Mouse (Mus musculus) MEL (cell line): Measurements from ENCODE around the gene Igsf8. TPM values are rescaled to one million over a fixed set of nuclear protein-coding genes. Genes with fewer than 3 reads are reported as not detected.

Experiments used
- DNase-seq: peaks from one replicate; pipeline ENCODE4 v3.0.0; 2011; ENCODE audit warnings: low read depth, low spot score
- H3K27ac ChIP-seq: 2 replicates; pipeline ENCODE4 v1.5.1; 2012; ENCODE audit warnings: low read depth, mild to moderate bottlenecking, control low read depth, low read length, moderate library complexity; ENCODE audit not compliant: control insufficient read depth
- H3K27me3 ChIP-seq, 2 experiments: fragments of 150-350 bp in 1 of 2; sonication (generic) in 1 of 2; 2 replicates each; pipeline ENCODE4 v1.6.1; 2012; ENCODE audit warnings: low read length in 2 of 2, mild to moderate bottlenecking in 2 of 2, improper control_type of control experiment in 1 of 2, moderate library complexity in 1 of 2; ENCODE audit not compliant: insufficient read depth in 2 of 2, control insufficient read depth in 1 of 2
- H3K36me3 ChIP-seq, 2 experiments: 2 replicates each; pipeline ENCODE4 v1.6.1; 2012 to 2014; ENCODE audit warnings: low read length in 2 of 2, improper control_type of control experiment in 1 of 2, inconsistent platforms in 1 of 2, mild to moderate bottlenecking in 1 of 2; ENCODE audit not compliant: insufficient read depth in 2 of 2, control insufficient read depth in 1 of 2
- H3K4me1 ChIP-seq, 2 experiments: fragments of 150-350 bp in 1 of 2; sonication (generic) in 1 of 2; 2 replicates each; pipeline ENCODE4 v1.6.1; 2012; ENCODE audit warnings: low read length in 2 of 2, improper control_type of control experiment in 1 of 2, mild to moderate bottlenecking in 1 of 2; ENCODE audit not compliant: insufficient read depth in 2 of 2, control insufficient read depth in 1 of 2
- H3K4me3 ChIP-seq, 2 experiments: fragments of 150-350 bp in 1 of 2; sonication (generic) in 1 of 2; 2 replicates each; pipeline ENCODE4 v1.5.1; 2012; ENCODE audit warnings: low read depth in 2 of 2, low read length in 2 of 2, mild to moderate bottlenecking in 2 of 2, moderate library complexity in 2 of 2, control low read depth in 1 of 2, improper control_type of control experiment in 1 of 2; ENCODE audit not compliant: control insufficient read depth in 1 of 2, insufficient read depth in 1 of 2
- H3K79me2 ChIP-seq: 2 replicates; pipeline ENCODE4 v1.6.1; 2012; ENCODE audit warnings: mild to moderate bottlenecking, low read length, moderate library complexity; ENCODE audit not compliant: control insufficient read depth, poor library complexity, insufficient read depth
- H3K9ac ChIP-seq: 2 replicates; pipeline ENCODE4 v1.6.1; 2012; ENCODE audit warnings: low read depth, mild to moderate bottlenecking, control low read depth, low read length, moderate library complexity; ENCODE audit not compliant: control insufficient read depth, poor library complexity, severe bottlenecking
- H3K9me3 ChIP-seq: fragments of 150-350 bp; sonication (generic); replicated peaks from 2 replicates; pipeline ENCODE4 v1.6.1; 2012; ENCODE audit warnings: mild to moderate bottlenecking, low read length, improper control_type of control experiment, moderate library complexity; ENCODE audit not compliant: insufficient read depth
- BHLHE40 ChIP-seq: IDR thresholded peaks from 2 replicates; pipeline ENCODE4 v1.6.1; 2012; ENCODE audit warnings: low read depth, mild to moderate bottlenecking, inconsistent platforms, low read length, improper control_type of control experiment, borderline replicate concordance
- CHD1 ChIP-seq: IDR thresholded peaks from 2 replicates; pipeline ENCODE4 v1.6.1; 2012; ENCODE audit warnings: low read depth, mild to moderate bottlenecking, inconsistent platforms, low read length, improper control_type of control experiment
- CHD2 ChIP-seq: IDR thresholded peaks from 2 replicates; pipeline ENCODE4 v1.6.1; 2011; ENCODE audit warnings: low read length, improper control_type of control experiment
- CTCF ChIP-seq, 3 experiments: IDR thresholded peaks in 2 of 3; conservative IDR thresholded peaks in 1 of 3; 2 replicates each; pipeline ENCODE4 v1.5.1; 2011 to 2012; ENCODE audit warnings: low read length in 3 of 3, low read depth in 2 of 3, mild to moderate bottlenecking in 2 of 3, improper control_type of control experiment in 1 of 3, inconsistent platforms in 1 of 3, mixed read lengths in 1 of 3, moderate library complexity in 1 of 3; ENCODE audit not compliant: control insufficient read depth in 1 of 3, insufficient read depth in 1 of 3, poor library complexity in 1 of 3, severe bottlenecking in 1 of 3
- E2F4 ChIP-seq: IDR thresholded peaks from 2 replicates; pipeline ENCODE4 v1.6.1; 2011; ENCODE audit warnings: low read depth, low read length, improper control_type of control experiment, borderline replicate concordance
- ELF1 ChIP-seq: IDR thresholded peaks from 2 replicates; pipeline ENCODE4 v1.6.1; 2014; ENCODE audit warnings: low read depth, mild to moderate bottlenecking, inconsistent platforms, low read length, improper control_type of control experiment, moderate library complexity
- EP300 ChIP-seq, 2 experiments: IDR thresholded peaks; 2 replicates each; pipeline ENCODE4 v1.6.1; 2011; ENCODE audit warnings: improper control_type of control experiment in 2 of 2, low read length in 2 of 2, low read depth in 1 of 2, mild to moderate bottlenecking in 1 of 2
- ETS1 ChIP-seq: IDR thresholded peaks from 2 replicates; pipeline ENCODE4 v1.6.1; 2012; ENCODE audit warnings: low read depth, mild to moderate bottlenecking, inconsistent platforms, low read length, improper control_type of control experiment, moderate library complexity
- GABPA ChIP-seq: IDR thresholded peaks from 2 replicates; pipeline ENCODE4 v1.6.1; 2012; ENCODE audit warnings: low read depth, mild to moderate bottlenecking, inconsistent platforms, low read length, improper control_type of control experiment, moderate library complexity
- GATA1 ChIP-seq: IDR thresholded peaks from 2 replicates; pipeline ENCODE4 v1.6.1; 2011; ENCODE audit warnings: low read depth, low read length, improper control_type of control experiment
- HCFC1 ChIP-seq: IDR thresholded peaks from 2 replicates; pipeline ENCODE4 v1.6.1; 2012; ENCODE audit warnings: low read depth, mild to moderate bottlenecking, inconsistent platforms, low read length, improper control_type of control experiment, moderate library complexity
- JUND ChIP-seq: IDR thresholded peaks from 2 replicates; pipeline ENCODE4 v1.6.1; 2011; ENCODE audit warnings: low read depth, mild to moderate bottlenecking, improper control_type of control experiment, low read length
- KAT2A ChIP-seq: conservative IDR thresholded peaks from 2 replicates; pipeline ENCODE4 v1.6.1; 2012; ENCODE audit warnings: low read depth, low read length, improper control_type of control experiment, inconsistent platforms
- MAFK ChIP-seq: IDR thresholded peaks from 2 replicates; pipeline ENCODE4 v1.6.1; 2011; ENCODE audit warnings: low read depth, mild to moderate bottlenecking, low read length, improper control_type of control experiment, borderline replicate concordance
- MAX ChIP-seq: IDR thresholded peaks from 2 replicates; pipeline ENCODE4 v1.6.1; 2011; ENCODE audit warnings: low read length, improper control_type of control experiment
- MAZ ChIP-seq: IDR thresholded peaks from 2 replicates; pipeline ENCODE4 v1.6.1; 2012; ENCODE audit warnings: low read depth, mild to moderate bottlenecking, inconsistent platforms, low read length, improper control_type of control experiment
- MEF2A ChIP-seq: IDR thresholded peaks from 2 replicates; pipeline ENCODE4 v1.6.1; 2014; ENCODE audit warnings: low read depth, mild to moderate bottlenecking, inconsistent platforms, low read length, improper control_type of control experiment; ENCODE audit not compliant: poor library complexity, insufficient replicate concordance, severe bottlenecking; ENCODE audit errors: extremely low read depth
- MYB ChIP-seq: IDR thresholded peaks from 2 replicates; pipeline ENCODE4 v1.6.1; 2011; ENCODE audit warnings: mild to moderate bottlenecking, low read depth, low read length, improper control_type of control experiment
- MYC ChIP-seq: IDR thresholded peaks from 2 replicates; pipeline ENCODE4 v1.6.1; 2011; ENCODE audit warnings: low read depth, mild to moderate bottlenecking, low read length, improper control_type of control experiment, moderate library complexity
- NELFE ChIP-seq: IDR thresholded peaks from 2 replicates; pipeline ENCODE4 v1.6.1; 2011; ENCODE audit warnings: low read depth, low read length, improper control_type of control experiment
- NRF1 ChIP-seq: IDR thresholded peaks from 2 replicates; pipeline ENCODE4 v1.6.1; 2014; ENCODE audit warnings: low read depth, mild to moderate bottlenecking, inconsistent platforms, low read length, improper control_type of control experiment, moderate library complexity; ENCODE audit not compliant: poor library complexity, insufficient read depth, severe bottlenecking
- POLR2A ChIP-seq, 2 experiments: IDR thresholded peaks; 2 replicates each; pipeline ENCODE4 v1.6.1; 2011 to 2012; ENCODE audit warnings: low read length in 2 of 2, mild to moderate bottlenecking in 2 of 2, control low read depth in 1 of 2, improper control_type of control experiment in 1 of 2, low read depth in 1 of 2, moderate library complexity in 1 of 2; ENCODE audit not compliant: control insufficient read depth in 1 of 2, insufficient read depth in 1 of 2, poor library complexity in 1 of 2
- POLR2AphosphoS2 ChIP-seq: IDR thresholded peaks from 2 replicates; pipeline ENCODE4 v1.6.1; 2011; ENCODE audit warnings: low read length, improper control_type of control experiment
- POLR2AphosphoS5 ChIP-seq: IDR thresholded peaks from 2 replicates; pipeline ENCODE4 v1.6.1; 2012; ENCODE audit warnings: low read depth, borderline replicate concordance, mild to moderate bottlenecking, inconsistent platforms, low read length, moderate library complexity, mixed read lengths
- RAD21 ChIP-seq: IDR thresholded peaks from 2 replicates; pipeline ENCODE4 v1.6.1; 2011; ENCODE audit warnings: mild to moderate bottlenecking, low read depth, low read length, improper control_type of control experiment
- RCOR1 ChIP-seq: IDR thresholded peaks from 2 replicates; pipeline ENCODE4 v1.6.1; 2012; ENCODE audit warnings: low read depth, mild to moderate bottlenecking, inconsistent platforms, low read length, improper control_type of control experiment
- SIN3A ChIP-seq: IDR thresholded peaks from 2 replicates; pipeline ENCODE4 v1.6.1; 2012; ENCODE audit warnings: low read length, improper control_type of control experiment, inconsistent platforms
- SMC3 ChIP-seq: IDR thresholded peaks from 2 replicates; pipeline ENCODE4 v1.6.1; 2011; ENCODE audit warnings: low read depth, low read length, improper control_type of control experiment
- TAL1 ChIP-seq: IDR thresholded peaks from 2 replicates; pipeline ENCODE4 v1.6.1; 2012; ENCODE audit warnings: mild to moderate bottlenecking, inconsistent platforms, low read length, moderate library complexity, mixed read lengths
- TBP ChIP-seq: IDR thresholded peaks from 2 replicates; pipeline ENCODE4 v1.8.0; 2011; ENCODE audit warnings: low read depth, low read length, improper control_type of control experiment
- TCF12 ChIP-seq: IDR thresholded peaks from 2 replicates; pipeline ENCODE4 v1.6.1; 2014; ENCODE audit warnings: low read depth, mild to moderate bottlenecking, inconsistent platforms, low read length, improper control_type of control experiment, moderate library complexity
- UBTF ChIP-seq: IDR thresholded peaks from 2 replicates; pipeline ENCODE4 v1.6.1; 2012; ENCODE audit warnings: low read depth, mild to moderate bottlenecking, inconsistent platforms, low read length, improper control_type of control experiment, moderate library complexity, borderline replicate concordance; ENCODE audit not compliant: insufficient read depth
- USF1 ChIP-seq: IDR thresholded peaks from 2 replicates; pipeline ENCODE4 v1.6.1; 2014; ENCODE audit warnings: low read depth, mild to moderate bottlenecking, inconsistent platforms, low read length, improper control_type of control experiment, moderate library complexity
- USF2 ChIP-seq, 2 experiments: IDR thresholded peaks; 2 replicates each; pipeline ENCODE4 v1.6.1; 2011 to 2012; ENCODE audit warnings: improper control_type of control experiment in 2 of 2, low read length in 2 of 2, borderline replicate concordance in 1 of 2, inconsistent platforms in 1 of 2, low read depth in 1 of 2, mild to moderate bottlenecking in 1 of 2; ENCODE audit not compliant: insufficient read depth in 1 of 2
- ZC3H11A ChIP-seq: IDR thresholded peaks from 2 replicates; pipeline ENCODE4 v1.6.1; 2012; ENCODE audit warnings: low read depth, mild to moderate bottlenecking, inconsistent platforms, low read length, improper control_type of control experiment
- ZKSCAN1 ChIP-seq: IDR thresholded peaks from 2 replicates; pipeline ENCODE4 v1.6.1; 2012; ENCODE audit warnings: low read depth, mild to moderate bottlenecking, inconsistent platforms, low read length, improper control_type of control experiment, moderate library complexity
- ZMIZ1 ChIP-seq: IDR thresholded peaks from 2 replicates; pipeline ENCODE4 v1.6.1; 2012; ENCODE audit warnings: low read depth, mild to moderate bottlenecking, inconsistent platforms, low read length, improper control_type of control experiment, moderate library complexity
- ZNF384 ChIP-seq: IDR thresholded peaks from 2 replicates; pipeline ENCODE4 v1.6.1; 2012; ENCODE audit warnings: low read depth, mild to moderate bottlenecking, inconsistent platforms, low read length, improper control_type of control experiment
- polyA plus RNA-seq, 2 experiments: library from polyadenylated mRNA; stranded (reverse) in 1 of 2; unstranded in 1 of 2; fragments of >175 nt in 1 of 2; fragments of >200 nt in 1 of 2; gene quantifications; 2 replicates each; pipeline versions ENCODE4 v1.2.1 to v1.2.4; 2012; ENCODE audit warnings: low replicate concordance in 2 of 2, low read depth in 1 of 2; ENCODE audit not compliant: insufficient read length in 2 of 2, insufficient read depth in 1 of 2, missing spikeins in 1 of 2
- total RNA-seq: library from RNA; depleted of rRNA; stranded (reverse); fragments of 300-350 nt; gene quantifications from 2 replicates; pipeline ENCODE4 v1.2.3, GENCODE M21; 2012

The Igsf8 gene
- total and polyA plus RNA-seq, 3 experiments: 88.0 to 97.2 TPM; not detected in 1

DNA sequence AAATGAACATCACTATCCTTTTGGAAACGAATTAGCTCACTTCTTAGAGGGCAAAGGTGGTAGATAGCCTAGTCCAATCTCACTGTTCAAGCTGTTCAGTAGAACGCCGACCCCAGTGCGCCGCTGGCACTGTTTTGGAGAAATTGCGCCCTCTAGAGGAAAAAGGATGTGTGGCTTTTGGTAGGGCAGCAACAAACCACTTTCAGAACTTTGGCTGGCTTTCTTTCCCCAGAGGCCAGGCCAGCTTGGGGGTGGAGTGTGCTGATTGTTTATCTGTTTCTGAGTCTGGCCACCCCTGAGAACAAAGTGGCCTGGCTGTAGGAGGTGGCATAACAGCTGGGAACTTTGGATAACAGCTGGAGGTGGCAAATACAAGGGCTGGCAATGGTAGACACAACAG lies 103.2 kb downstream of the Igsf8 start:
- H3K36me3 ChIP-seq: no peaks in the 10 kb centered on the region
- peaks cover 0 to 4% of the 10 kb centered on the region in 2 experiments; a peak in 2 of 4 replicates for H3K4me1 ChIP-seq
- H3K9ac ChIP-seq: peak overlapping the region; percentile 55
- no peaks in the 10 kb centered on the region for H3K9me3 ChIP-seq
- H3K79me2 ChIP-seq: no peaks in the 10 kb centered on the region
- H3K27me3 ChIP-seq: no peaks in the 10 kb centered on the region; a peak in 1 of 4 replicates
- H3K27ac ChIP-seq: no peak overlapping the region
- peak overlapping the region; percentile 49 to 71 for H3K4me3 ChIP-seq
- DNase-seq: peak; percentile 91
- 0 out of 2 replicates have a peak, but pooled peaks have one; percentile 47 for TF ChIP-seq TCF12
- TF ChIP-seq CHD1: no peak
- no peak for TF ChIP-seq MEF2A
- no peak for TF ChIP-seq ZC3H11A
- TF ChIP-seq SIN3A: no peak
- TF ChIP-seq GATA1: peak; percentile 50
- TF ChIP-seq POLR2AphosphoS5: no peak
- TF ChIP-seq GABPA: no peak
- no peak for TF ChIP-seq MAFK
- TF ChIP-seq KAT2A: no peak
- TF ChIP-seq BHLHE40: no peak
- no peak for TF ChIP-seq E2F4
- no peak for TF ChIP-seq MYB
- peak; percentile 24; the same call in 1 of the 2 replicates for TF ChIP-seq TBP
- peak; percentile 79 for TF ChIP-seq ETS1
- no peak for TF ChIP-seq ZNF384
- TF ChIP-seq USF2 (IDR thresholded peaks at IDR 0.05; ENCODE audit: borderline replicate concordance in 1 of 2, insufficient read depth in 1 of 2, low read depth in 1 of 2, low read length in 2 of 2): no peak
- no peak for TF ChIP-seq POLR2AphosphoS2
- peak; percentile 51 for TF ChIP-seq SMC3
- TF ChIP-seq CTCF (IDR thresholded peaks at IDR 0.05 in 2 of 3, conservative IDR thresholded peaks at IDR 0.05 in 1 of 3; ENCODE audit: control insufficient read depth in 1 of 3, insufficient read depth in 1 of 3, low read depth in 2 of 3, low read length in 3 of 3, poor library complexity in 1 of 3, severe bottlenecking in 1 of 3): peak; percentile 87 to 91 (median 89)
- no peak for TF ChIP-seq ZMIZ1
- no peak for TF ChIP-seq NELFE
- TF ChIP-seq RAD21: peak; percentile 64
- TF ChIP-seq TAL1: peak; percentile 80
- TF ChIP-seq MAX: no peak
- peak in 1 of 2 experiments; percentile 63; a peak in 3 of 4 replicates for TF ChIP-seq EP300 (IDR thresholded peaks at IDR 0.05; ENCODE audit: low read depth in 1 of 2, low read length in 2 of 2)
- TF ChIP-seq HCFC1: no peak
- no peak for TF ChIP-seq JUND
- TF ChIP-seq MAZ: no peak
- TF ChIP-seq UBTF: no peak
- no peak for TF ChIP-seq USF1
- TF ChIP-seq MYC: no peak
- TF ChIP-seq RCOR1: no peak
- no peak for TF ChIP-seq CHD2
- TF ChIP-seq ZKSCAN1: no peak
- no peak for TF ChIP-seq NRF1
- TF ChIP-seq ELF1: no peak
- no peak for TF ChIP-seq POLR2A (IDR thresholded peaks at IDR 0.05; ENCODE audit: control insufficient read depth in 1 of 2, insufficient read depth in 1 of 2, low read depth in 1 of 2, low read length in 2 of 2, poor library complexity in 1 of 2)
